In genomic region chr10:44013885-44014284, GRCm38 (mm10) we compare ENCODE assay signal across 23 mouse cellular contexts.
"Had no signal": no experiment of that assay in that cellular context is flagged by ENCODE, and none has a peak within 500 bp of the region (broad histone marks: within the 10 kb centered on the region; RNA-seq: fewer than 3 reads in every experiment).

No protein-coding gene starts in this region.

- H3K4me3 ChIP-seq: gastrocnemius, adult 2 months; heart, embryonic 10.5 days; heart, embryonic 12.5 days; hindbrain, embryonic 10.5 days; hindbrain, embryonic 12.5 days; hindbrain, embryonic 15.5 days; intestine, embryonic 15.5 days; layer of hippocampus, adult 2 months; left cerebral cortex, adult 2 months; limb, embryonic 10.5 days; limb, embryonic 12.5 days; liver, embryonic 12.5 days had no signal

- ATAC-seq: inflammation-experienced regulatory T-cells, adult 6 months; intestine, embryonic 15.5 days; intestine, postnatal 0 days; liver, embryonic 12.5 days had no signal

- H3K4me2 ChIP-seq: heart, embryonic 12.5 days; hindbrain, embryonic 12.5 days; hindbrain, embryonic 15.5 days; intestine, embryonic 15.5 days; limb, embryonic 12.5 days; liver, embryonic 12.5 days had no signal

- H3K27ac ChIP-seq: gastrocnemius, adult 2 months; heart, embryonic 10.5 days; hindbrain, embryonic 10.5 days; hindbrain, embryonic 12.5 days; hindbrain, embryonic 15.5 days; intestine, embryonic 15.5 days; layer of hippocampus, adult 2 months; left cerebral cortex, adult 2 months; limb, embryonic 10.5 days; limb, embryonic 12.5 days; liver, embryonic 12.5 days; liver, embryonic 14.5 days had no signal

- H3K9me3 ChIP-seq: heart, embryonic 10.5 days; heart, embryonic 12.5 days; hindbrain, embryonic 10.5 days; hindbrain, embryonic 12.5 days; hindbrain, embryonic 15.5 days; intestine, embryonic 15.5 days; limb, embryonic 10.5 days; limb, embryonic 12.5 days; liver, embryonic 12.5 days had no signal

- H3K4me1 ChIP-seq: heart, embryonic 10.5 days; heart, embryonic 12.5 days; hindbrain, embryonic 10.5 days; hindbrain, embryonic 12.5 days; hindbrain, embryonic 15.5 days; intestine, embryonic 15.5 days; limb, embryonic 10.5 days; limb, embryonic 12.5 days; liver, embryonic 12.5 days had no signal

- H3K36me3 ChIP-seq: heart, embryonic 10.5 days; heart, embryonic 12.5 days; hindbrain, embryonic 10.5 days; hindbrain, embryonic 12.5 days; hindbrain, embryonic 15.5 days; intestine, embryonic 15.5 days; limb, embryonic 10.5 days; limb, embryonic 12.5 days; liver, embryonic 12.5 days had no signal

- DNase-seq: gastrocnemius, adult 2 months; gastrocnemius, postnatal 10 days; gastrocnemius, postnatal 25 days; heart, adult 18-20 months; heart, postnatal 10 days; heart, postnatal 4 days; kidney, adult 18-20 months; kidney, adult 8-10 months; kidney, postnatal 4 days had no signal

- H3K9ac ChIP-seq: heart, embryonic 12.5 days; hindbrain, embryonic 12.5 days; hindbrain, embryonic 15.5 days; intestine, embryonic 15.5 days; limb, embryonic 12.5 days; liver, embryonic 12.5 days; liver, embryonic 14.5 days had no signal

- H3K27me3 ChIP-seq: intestine, embryonic 15.5 days; limb, embryonic 12.5 days had no signal
